Mouse (Mus musculus) c-Kit-positive CD71-positive TER-119-positive erythroid progenitor cells, embryonic 14.5 days (primary cell): Measurements from ENCODE around the gene Slc48a1.

Source experiments
- DNase-seq: peaks from one replicate; pipeline ENCODE4 v3.0.0-alpha.2; 2013; ENCODE audit warnings: low spot score

The Slc48a1 gene

DNA sequence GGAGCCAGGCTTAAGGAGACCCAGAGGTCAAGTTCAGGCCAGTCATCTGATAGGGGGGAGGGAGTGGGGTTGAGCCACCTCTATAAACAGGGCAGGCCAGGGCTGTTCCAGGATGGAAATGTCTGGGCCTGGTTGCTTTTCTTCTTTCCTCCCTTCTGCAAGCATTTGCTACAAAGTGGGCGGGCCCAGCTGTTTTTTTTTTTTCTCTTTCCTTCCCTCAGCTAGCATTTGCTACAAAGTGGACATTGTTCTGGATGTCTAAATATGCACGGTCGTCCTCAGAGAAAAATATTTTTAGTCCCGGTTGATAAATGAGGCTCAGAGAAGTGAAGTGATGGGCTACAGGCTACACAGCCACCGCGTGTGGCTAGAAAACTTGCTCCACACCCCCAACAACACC is 23.8 kb upstream of the Slc48a1 start:
- DNase-seq = no peak

DNA sequence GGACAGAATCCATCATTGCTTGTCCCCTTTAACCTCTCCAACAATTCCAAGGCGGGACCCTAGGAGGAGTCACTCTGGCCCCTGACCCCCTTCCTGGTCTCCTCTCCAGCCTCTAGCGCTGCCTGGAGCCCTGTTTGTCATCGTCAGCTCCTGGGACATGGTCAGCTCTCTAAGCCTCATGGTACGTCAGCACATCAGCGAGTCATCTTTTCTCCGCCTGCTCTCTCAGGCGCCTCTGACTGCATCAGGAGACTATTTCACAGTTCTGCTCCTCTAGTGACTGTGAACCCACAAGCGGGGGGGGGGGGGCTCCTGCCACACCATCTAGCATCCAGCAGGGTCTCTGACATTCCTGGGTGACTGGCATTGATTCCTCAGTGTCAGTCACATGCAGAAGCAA is 23.0 kb upstream of the Slc48a1 start:
- no peak for DNase-seq

DNA sequence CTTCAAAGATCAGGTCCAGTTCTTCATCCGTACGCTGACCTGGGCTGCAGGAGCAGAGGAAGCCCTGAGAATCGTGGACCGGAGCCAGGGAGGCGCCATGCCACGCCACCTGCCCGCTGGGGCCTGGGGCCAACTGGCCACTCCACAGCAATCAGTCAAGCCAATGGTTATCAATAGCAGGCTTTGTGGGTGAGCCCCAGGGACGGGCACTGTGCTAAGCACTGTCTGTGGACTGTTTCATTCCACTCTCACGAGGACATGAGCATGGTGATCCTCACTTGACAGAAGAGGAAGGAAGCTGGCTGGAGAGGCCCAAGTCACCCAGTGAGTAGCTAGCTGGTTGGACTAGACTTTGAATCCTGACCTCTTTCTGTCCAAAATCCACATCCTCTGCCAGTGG is 18.3 kb upstream of the Slc48a1 start:
- DNase-seq = no peak

DNA sequence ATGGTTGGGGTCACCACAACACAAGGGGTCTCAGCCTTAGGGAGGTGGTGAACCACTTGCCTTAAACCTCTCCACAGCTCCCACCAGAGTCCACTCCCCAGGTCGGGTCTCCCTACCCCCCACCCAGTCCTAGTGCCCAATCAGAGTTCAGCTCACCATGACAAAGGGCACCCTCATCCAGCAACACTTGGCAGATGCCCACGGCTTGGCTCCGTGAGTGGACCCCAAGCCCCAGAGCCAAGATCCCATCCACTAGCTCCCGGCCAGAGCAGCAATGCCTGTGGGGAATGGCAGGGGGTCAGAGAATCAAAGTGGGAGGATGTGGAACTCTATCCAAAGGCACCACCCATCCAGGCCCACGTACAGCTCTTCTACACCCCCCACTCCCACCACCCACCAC is 17.4 kb upstream of the Slc48a1 start:
- no peak for DNase-seq

DNA sequence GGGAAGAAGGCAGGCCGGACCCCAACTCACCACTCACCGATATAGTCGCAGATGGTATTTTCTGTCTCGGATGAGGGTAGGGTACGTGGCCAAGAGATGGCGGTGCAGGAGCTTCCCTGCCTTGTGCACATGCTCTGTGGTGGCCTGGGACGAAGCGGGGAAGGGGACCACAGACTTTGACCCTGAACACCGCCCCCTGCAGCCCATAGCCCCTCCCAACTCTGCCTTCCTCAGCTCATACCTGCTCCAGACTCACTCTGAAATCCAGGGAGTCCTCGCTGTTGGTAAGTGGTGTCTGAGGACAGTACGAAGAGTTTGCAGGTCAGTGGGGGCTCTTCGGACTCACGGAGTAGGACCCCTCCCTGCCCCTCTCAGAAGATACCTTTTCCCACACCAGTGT is 16.9 kb upstream of the Slc48a1 start:
- DNase-seq = no peak

DNA sequence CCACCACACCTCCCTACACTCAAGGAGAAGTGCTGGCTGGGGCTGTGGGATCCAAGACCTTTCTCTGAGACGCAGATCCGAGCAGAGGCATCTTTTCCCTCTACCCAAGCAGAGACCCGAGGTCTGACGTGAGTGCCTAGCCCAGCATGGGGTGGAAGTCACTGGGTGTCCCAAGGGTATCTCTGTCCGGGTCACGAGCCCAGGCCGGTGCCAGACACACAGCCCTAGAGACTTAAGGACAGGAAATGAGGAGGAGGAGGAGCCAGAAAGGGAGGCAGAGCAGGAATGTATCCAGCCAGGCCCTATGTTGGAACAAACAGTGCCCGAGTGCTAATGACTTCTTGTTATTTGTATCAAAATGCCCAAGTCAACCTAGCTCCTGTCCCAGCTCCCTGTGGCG is 15.6 kb upstream of the Slc48a1 start:
- DNase-seq = no peak

DNA sequence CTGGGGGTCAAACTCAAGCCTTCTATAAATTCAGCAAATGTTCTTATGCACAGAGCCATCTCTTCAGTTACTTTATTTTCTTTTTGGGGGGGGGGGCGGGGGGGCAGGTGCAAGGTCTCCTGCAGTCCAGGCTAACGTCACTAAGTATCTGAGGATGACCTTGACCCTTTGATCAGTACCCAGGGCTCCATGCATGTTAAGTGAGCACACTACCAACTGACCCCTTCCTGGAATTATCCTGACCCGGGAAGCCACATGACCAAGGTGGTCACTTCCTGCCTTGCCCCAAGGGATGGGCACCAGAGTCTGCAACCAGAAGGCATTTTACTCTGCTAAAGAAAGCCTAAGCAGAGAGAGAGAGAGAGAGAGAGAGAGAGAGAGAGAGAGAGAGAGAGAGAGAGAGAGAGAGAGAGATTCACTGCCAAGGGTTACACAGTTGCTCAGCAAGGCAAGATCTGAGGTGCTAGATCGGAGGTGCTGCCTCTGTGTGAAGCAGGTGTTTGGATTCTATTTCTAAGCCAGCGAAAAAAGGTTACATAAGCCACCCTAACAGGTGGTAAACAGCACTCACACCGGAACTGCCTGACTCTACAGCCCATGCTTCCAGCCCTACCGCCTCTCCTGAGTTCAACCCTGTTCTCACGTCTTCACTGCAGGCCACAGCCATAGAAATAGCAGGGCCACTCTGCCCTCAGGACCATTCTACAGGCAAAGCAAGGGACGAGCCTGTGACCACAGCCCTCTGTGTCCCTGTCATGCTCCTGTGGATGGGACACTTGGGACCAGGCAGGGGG is 14.9 kb upstream of the Slc48a1 start:
- no peak for DNase-seq

DNA sequence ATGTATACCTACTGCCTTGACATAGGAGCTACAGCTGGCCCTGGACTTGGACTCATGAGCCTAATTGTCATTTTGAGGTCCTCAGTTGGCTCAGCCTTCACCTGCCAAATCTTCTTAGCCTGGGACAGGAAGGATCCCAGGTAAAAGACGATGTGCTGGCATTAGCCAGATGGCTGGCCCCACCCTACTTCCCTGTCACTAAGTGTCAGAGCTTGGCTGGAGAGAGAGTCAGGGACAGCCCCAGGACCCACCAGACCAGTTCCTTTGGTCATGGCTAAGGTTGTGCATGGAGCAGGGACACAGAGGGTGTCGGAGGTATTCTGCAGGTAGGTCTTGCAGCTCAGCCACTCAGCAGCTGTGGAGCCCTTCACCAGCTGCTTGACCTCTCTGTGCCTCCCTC is 13.8 kb upstream of the Slc48a1 start:
- no peak for DNase-seq

DNA sequence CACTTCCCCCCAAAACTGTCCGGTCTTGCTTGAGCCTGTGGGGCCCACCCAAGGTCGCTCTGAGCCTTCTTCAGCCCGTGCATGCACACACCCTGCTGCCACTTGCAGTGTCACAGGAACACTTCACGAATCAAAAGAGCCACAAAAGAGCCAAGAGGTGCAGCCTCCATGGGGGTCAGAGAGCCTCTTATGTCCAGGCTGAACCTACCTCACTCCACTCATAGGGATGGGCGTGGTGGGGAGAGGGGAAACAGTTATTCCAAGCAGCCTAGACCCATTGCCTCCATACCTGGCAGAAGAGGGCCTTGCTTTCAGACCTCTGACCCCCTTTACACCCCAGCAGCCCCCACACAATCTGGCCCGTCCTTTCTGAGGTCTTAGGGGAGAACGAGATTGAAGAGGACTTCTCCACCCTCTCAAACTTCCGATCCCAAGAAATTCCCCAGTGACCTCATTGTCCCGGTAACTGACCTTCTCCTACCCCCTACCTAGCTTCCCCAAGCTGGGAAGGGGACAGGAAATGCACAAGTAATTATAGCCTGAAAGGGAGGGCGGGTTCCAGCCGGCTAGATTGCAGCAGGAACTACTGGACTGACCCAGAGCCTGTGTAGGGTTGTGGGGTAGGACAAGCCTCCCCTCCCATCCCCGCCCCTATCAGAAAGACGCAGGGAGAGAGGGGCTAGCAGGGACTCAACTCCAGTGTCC is 13.1 kb upstream of the Slc48a1 start:
- no peak for DNase-seq

DNA sequence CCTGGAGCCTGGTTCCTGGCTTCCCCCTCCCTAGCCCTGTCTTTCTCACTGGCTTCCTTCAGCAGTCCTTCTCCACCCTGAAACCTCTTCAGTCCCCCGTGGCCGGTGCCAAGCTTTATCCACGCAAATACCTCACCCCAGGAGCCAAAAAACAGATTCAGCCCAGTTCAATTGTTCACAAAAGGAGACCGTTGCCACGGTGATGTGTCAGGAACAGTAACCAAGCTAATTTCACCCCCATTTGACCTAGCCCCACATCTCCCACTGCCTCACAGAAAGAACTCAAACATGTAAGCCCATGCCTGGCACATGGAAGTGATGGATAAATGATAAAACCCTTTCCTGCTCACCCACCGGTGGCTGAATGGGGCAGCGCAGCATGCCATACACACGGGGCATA is 12.1 kb upstream of the Slc48a1 start:
- no peak for DNase-seq

DNA sequence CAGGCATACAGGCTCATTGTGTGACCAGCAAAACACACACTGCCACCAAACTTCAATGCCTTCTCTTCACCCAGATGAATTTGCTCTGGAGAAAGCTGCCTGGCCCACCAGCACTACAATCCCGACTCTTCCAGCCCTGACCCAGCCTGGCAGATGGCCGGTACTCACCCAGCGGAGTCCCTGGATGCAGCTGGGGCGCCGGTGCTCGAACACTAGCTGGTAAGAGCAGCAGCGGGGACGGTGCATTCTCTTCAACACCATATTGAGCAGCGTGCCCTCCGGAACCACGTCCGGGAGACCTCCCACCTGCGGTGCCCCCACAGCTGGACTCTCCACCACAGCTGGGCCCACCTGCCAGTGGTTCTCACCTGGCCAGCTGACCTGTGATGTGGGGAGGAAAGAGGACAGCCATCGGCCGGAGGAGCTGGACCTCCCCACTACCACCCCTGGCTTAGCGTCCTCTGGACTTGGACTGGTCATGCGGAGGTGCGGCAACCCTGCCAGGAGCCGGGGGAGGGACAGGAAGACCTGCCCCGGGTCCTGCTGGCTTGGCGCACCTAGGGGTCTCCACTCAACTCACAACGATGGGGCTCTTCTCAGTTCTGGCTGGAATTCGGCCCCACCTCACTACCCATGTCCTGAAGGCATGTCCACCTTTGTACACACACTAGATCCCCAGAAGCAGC is 11.6 kb upstream of the Slc48a1 start:
- no peak for DNase-seq

DNA sequence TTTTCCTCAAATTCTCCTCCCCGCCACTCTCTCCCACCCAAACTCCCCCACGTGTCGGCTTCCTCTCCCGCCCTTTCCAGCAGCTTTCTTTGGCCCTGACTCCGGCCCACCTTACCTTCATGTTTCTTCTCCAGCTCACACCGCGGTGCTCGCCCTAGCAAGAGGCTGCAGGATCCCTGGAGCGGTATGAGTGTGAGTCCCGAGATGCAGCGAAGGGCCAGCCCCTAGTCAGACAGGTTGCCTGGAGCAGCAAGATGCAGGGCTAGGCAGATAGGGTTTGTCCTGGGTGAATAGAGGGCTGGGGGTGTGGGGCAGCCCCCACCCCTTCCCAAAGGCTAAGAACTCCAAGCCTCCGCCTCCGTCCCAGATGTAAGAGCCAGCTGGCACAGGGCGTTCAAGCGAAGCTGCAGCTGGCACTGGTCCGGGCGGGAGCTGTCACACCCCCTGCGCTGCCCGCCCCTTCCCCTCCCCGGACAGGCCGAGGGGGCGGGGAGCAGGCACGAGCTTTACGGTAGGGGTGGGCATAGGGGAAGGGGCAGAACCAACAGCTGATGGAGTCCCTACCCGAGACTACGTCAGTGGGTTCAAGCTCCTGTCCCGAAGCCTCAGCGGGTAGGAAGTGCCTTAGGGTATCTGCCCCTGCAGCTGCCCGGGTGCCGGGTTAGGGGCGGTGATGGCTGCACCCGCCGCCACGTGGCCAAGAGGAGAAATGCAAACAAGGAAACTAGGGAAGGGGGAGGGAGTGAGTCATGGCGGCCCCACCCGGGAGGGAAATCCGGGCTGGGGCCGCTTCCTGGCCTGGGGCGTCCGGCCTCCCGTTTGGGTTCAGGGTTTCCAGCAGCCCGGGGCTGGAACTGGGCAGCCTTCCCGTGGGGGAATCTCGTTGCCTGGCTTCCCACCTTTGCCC is 10.8 kb upstream of the Slc48a1 start, which contains the start of gene Rapgef3:
Gene Rapgef3, minus strand, starts transcription at position 693 of the 907 bp plus-strand sequence.
- no peak for DNase-seq

DNA sequence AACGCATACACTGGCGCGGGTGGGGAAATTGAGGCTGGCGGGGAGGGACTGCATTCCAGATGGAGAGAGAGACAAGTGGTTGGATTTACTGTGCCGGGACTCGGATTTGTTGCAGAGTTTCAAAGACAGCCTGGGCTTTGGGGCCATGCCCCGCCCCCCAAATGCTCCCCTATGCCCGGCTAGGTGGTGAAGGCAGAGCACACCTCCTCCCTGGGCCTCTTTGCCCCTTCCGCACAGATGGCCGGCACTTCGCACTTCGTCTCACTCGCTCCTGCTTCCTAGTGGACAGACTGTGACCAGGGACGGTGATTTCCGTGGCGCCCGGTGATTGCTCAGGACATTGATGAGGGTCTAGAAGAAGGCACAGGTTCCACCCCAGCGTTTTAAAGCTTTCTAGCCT is 10.1 kb upstream of the Slc48a1 start:
- DNase-seq = no peak

DNA sequence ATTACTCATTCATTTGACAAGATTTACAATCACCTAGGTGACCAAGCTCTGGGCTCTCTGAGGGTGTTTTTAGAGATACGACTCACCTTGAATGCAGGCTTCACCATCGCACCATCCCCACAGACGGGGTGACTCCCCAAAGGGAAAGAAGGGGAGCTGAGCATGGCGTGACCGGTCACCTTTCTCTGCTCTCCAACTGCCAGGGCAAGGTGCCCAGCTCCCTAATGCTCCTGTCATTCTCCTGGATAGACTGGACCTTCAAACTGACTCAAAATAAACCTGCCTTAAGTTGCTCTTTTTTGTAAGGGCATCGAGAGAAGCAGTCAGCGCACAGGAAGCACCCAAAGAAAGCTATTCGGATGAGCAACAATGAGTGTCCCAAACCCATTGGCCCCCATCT is 8.0 kb upstream of the Slc48a1 start:
- DNase-seq = no peak

DNA sequence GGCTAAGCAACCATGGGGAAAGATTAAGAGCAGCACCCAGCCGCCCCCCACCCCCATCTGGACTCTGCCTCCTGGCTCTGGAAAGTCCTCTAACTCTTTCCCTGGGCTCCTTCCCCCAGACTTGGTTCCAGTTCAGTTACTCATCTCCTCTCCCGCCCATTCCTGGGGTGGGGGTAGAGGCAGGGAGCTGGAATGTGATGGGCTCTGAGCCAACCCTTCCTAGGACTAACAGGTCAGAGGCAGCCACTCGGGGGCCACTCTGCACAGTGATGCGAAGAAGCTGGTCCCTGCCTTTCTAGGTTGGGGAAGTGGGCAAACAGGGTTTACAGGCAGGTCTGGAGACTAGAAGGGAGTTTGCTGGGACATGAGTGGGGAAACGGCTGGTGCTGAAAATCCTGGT is 5.2 kb upstream of the Slc48a1 start:
- no peak for DNase-seq

DNA sequence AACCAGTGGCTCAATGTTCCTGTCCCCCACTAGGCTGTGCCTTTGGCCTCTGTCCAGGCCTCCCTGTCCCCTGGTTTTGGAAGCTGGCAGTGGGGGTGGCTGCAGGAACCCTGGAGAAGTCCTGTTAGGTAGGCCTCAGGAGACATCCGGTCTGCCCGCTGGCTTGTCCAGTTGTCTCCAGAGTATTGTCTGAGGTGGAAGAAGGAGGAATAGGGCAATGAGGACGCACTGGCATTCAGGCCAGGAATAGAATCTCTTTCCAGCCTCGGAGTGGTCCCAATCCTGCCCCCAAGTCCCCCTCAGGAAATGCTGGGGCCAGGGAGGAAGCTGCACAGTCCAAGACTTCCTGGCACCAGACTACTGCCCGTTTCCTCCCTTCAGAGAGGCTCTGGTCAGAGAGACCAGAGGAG is 4.4 kb upstream of the Slc48a1 start:
- DNase-seq = no peak

DNA sequence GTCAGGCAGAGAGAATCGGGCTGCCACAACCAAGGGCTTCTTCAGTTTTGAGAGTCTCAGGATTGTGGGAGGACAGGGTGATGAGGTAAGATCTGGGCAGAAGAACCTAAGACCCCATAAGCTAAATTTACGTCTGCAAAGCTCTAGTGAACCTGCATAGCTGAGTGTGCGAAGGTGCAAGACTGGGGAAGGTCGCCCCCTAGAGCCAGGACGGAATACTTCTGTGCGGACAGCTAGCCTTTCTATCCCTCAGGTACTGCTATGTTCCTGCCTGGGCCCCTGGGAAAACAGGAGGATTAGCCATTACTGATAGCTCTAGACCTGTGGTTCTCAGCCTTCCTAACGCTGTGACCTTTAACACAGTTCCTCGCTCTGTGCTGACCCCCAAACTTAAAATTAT is 1.8 kb upstream of the Slc48a1 start:
- DNase-seq = peak; percentile 38

DNA sequence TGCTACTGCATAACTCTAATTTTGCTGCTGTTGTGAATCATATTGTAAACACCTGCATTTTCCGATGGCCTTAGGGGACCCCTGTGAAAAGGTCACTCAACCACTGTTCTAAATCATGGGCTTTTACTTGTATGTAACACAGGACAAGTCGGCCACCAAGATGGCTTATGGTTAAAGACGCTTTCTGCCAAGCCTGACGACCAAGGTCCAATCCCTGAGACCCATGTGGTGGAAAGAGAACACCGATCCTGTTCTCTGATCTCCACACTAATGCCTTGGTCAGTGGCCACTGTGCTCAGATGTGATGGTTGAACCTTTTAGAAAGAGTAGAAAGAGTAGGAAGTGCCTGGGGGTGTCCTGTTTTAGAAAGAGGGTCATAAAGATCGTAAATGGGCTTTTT is 1.4 kb upstream of the Slc48a1 start:
- no peak for DNase-seq

DNA sequence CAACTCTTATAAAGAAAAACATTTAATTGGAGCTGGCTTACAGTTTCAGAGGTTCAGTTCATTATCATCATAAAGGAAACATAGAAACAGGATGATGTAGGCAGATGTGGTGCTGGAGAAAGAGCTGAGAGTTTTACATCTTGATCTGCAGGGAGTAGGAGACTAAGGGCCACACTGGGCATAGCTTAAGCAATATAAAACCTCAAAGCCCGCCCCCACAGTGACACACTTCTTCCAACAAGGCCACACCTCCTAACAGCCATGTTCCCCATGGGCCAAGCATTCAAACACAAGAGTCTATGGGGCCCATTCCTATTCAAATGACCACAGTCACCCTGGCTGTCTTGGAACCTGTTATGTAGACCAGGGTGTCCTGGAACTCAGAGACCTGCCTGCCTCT is 1.3 kb downstream of the Slc48a1 start:
- DNase-seq = no peak

DNA sequence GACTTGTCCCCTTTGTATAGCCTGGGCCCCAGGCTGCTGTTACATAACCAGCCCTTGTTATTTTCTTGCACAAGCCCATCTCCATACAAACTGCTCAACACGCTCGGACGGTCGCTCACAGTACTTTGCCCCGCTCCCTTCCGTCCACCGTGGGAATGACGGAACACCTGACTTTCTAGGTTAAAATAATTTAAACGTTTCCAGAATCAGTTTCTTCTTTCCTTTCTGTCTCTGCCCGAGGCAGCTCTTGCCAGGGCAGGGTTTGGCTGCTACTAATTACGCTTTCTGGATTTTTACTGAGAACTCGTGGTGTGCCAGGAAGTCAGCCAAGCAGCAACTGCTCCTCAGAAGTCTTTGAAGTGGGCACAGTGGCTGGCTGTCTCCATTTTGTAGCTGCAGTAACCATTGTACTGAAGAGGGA is 2.3 kb downstream of the Slc48a1 start:
- no peak for DNase-seq

DNA sequence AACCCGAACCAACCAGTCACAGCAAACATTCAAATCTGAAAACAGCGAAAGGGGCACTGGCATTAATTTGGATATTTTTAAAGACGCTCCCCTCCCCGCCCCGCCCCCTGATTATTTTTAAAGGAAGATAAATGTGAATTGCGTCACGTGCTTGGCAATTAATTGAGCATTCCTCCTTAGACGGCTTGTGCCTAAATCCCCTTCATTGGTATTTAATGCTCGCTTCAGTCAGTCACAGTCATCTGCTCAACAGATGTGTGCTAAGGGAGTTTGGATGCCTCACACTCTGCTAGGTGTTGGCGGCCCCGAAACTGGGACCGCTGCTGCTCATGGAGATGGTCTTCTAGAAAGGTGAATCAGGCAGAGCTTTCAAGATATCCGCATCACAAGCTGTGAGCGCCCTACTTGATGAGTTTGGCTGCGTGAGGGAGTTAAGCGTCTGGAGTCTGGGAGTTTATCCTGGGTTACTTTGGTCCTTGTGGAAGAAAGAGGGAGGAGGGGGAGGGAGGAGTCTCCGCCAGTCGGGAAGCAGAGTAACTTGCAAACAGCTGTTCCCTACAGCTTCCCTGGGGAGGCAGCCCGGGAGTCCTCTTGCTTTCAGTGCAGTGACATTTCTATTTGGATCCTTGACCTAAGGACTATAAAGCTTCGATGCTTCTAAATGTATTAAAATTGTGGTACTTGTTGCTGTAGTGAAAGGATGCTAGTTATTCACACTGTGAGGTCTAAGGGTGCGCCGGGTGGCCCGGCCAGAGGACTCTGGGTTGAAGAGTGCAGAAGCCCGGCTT is 3.8 kb downstream of the Slc48a1 start:
- DNase-seq = no peak
